Mouse (Mus musculus): Measurements from ENCODE around the gene Vps50. TPM values are rescaled to one million over a fixed set of nuclear protein-coding genes. Genes with fewer than 3 reads are reported as not detected.
"Not testable (repeated sequence)": the region's sequence is repeated elsewhere in the genome, so short reads cannot be mapped to it uniquely, and the experiment has no call there.

Gene Vps50
- total RNA-seq (2021): 10 to 100 TPM; 16.3 to 17.8 TPM
- long read RNA-seq, experiment 1, partial matches to known transcripts: 7 of 13 reads
- long read RNA-seq, experiment 1, other reads (novel, unspliced or antisense): 2 of 13 reads
- long read RNA-seq, experiment 2, transcript Vps50-201 (28 exons, 3,788 nt): major isoform, 12 of 25 reads
- long read RNA-seq, experiment 2, partial matches to known transcripts: 11 of 25 reads
- long read RNA-seq, experiment 2, other reads (novel, unspliced or antisense): 2 of 25 reads

DNA sequence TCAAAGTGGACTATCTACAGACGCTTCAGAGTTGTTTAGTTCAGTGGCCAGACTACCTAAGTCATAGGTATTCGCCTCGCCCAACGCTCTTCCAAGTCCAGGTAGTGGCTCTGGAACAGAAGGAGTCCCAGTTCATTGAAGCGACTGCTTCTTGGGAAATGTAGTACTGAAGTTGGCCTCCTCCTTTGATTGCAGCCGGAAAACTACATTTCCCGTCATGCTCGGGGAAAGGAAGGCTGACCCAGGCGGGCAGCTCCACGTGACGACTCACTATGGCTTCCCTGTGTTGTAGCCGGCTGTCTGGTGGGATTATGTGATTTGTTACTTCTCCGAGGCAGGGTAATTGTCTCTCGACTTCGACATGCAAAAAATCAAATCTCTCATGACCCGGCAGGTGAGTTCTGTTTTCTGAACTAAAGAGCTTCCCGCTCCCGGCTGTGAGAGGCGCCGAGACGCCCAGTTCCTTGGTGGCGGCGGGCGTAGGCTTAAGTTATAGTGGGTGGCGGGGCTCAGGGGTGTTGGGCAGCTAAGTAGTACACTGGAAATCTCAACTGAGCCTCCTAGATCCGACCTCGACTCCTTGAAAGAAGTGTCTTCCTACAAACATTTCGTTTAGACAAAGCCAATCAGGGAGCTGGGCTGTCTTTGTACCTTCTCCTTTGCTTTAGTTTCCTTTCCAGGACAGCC, at the start of gene Vps50, which contains the start of gene Hepacam2:
TSS of gene Vps50 (plus strand) at position 221 of the 687 bp plus-strand sequence.
TSS of gene Hepacam2 (minus strand) at position 137 of the 687 bp plus-strand sequence.
- intact Hi-C loops (cut with DNase I): no loop called here
- DNase-seq: peak; percentile 58 to 83

DNA sequence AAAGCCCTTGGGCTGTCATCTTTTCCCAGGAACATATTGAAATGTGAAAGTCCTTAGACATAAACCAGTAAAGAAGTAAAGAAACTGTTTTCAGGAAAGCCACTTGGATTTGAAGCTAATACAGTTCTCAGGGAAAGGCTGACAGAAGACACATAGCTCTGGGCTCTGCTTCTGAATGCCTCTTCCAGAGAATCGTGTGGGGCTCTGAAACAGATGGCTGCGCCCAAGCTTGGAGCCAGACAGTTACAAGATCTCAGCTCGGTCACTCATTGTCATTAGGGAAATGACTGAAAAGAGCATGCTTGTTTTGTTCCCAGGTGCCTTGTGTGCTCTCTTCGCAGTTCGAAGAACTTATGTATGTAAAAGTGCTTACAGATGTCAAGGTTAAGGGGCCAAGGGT, 43.8 kb upstream of the Vps50 start:
- intact Hi-C loops (cut with DNase I): no loop called here
- DNase-seq: no peak

DNA sequence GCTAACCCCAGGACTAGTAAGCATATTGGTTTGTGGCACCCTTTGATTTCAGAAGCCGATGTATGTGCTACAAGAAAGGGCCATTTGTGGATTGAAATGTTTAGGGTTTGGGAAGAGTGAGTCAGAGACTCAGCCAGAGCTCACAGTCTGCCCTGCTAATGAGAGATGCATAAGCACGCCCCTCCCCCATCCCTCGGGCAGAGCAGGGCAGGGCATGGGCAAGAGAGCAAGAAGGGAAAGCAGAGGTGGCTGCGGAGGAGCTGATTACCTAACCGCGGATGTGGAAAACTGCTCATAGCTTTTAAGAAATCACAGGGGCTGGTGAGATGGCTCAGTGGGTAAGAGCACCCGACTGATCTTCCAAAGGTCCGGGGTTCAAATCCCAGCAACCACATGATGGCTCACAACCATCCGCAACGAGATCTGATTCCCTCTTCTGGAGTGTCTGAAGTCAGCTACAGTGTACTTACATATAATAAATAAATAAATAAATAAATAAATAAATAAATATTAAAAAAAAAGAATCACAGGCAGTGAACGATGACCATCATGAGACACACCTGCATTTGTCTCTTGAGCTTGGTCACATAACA, 42.1 kb upstream of the Vps50 start:
- intact Hi-C loops (cut with DNase I): no loop called here
- DNase-seq: no peak

DNA sequence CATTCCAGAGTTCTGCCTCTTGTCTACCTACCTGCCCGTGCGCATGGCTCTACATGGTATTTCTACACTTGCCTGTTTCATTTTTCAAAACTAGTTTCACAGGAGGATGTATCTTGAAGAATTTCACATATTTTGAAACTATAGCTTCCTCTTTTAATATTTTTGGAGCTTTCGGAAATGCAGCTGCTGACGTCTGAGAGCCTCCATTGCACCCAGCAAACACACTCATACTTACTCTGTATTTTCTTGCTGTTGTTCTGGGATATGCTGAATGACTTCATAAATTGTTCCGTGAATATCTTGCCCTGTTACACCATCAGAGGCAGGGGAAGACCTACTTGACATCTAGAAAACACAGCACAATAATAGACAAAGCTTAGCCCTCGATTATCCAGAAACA, 35.2 kb upstream of the Vps50 start:
- intact Hi-C loops (cut with DNase I): no loop called here
- no peak for DNase-seq

DNA sequence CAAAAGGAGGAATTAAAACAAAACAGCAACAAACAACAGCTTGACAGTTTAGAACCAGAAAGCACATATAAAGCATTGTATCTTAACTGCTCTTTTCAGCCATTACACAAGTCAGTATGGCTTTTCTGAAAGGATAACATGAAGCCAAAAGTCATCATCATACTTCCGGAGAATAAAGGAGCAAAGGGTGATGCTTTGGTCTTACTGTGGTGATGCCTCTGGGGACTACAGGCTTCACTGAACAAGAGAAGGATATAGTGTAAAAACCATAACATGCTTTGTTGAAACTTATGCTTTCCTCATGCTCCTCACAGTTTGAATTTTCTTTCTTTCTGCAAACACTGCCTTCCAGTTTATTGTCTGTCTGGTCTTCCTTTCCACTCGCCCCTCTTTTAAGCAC, 34.6 kb upstream of the Vps50 start:
- no peak for DNase-seq
- intact Hi-C loops (cut with DNase I): no loop called here

DNA sequence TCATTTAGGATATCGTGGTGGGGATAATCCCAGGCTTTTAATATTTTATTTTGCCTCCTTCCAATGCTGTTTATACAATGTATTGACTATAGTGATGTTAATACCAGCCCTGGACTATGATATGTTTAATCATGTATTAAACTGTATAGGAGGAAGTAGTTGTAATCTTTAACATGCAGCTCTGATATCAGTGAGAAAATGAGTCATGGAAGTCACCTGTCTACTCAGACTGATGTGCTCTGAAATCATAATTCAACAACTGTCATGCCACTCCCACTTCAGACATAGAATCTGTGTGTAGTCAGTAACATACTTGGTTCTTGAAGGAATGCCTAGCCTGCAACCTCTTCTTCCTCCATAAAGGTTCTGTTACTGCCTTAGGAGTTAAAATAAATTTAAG, 29.6 kb upstream of the Vps50 start:
- intact Hi-C loops (cut with DNase I): no loop called here
- no peak for DNase-seq

DNA sequence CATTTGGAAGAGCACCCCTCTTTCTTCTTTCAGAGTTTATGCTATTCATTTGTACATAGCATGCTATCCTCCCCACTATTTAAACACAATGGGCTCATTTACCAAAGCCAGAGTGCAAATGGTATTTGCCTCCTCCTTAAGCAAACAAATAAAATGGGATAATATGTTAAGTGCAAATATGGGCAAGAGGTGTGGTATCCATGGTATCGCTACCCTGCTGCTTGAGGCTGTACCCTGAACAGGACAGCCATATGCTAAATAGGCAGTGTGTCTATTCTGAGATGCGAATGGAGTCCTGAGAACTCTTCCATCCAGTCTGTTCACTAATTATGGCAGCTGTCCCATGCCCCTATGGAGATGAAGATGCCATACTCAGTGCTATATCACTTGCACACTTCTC, 27.5 kb upstream of the Vps50 start:
- intact Hi-C loops (cut with DNase I): no loop called here
- no peak for DNase-seq

DNA sequence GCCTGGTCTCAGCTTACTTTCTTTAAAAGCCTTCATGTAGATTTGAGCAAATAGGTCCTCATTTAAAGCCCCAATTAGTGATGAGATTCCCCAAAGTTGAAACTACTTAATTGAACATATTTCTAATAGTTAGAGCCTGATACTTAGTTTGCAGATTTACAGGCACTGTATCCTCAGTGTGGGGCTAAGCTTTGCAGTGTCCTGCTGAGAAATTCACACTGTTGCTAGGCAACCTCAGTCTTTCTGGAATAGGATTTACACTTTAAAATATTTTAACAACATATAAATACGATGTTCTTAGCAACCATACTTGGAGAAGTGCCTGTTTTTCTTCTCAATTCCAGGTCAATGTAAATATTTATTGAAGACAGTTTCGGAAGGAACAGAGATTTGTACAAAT, 21.9 kb upstream of the Vps50 start:
- intact Hi-C loops (cut with DNase I): no loop called here
- no peak for DNase-seq

DNA sequence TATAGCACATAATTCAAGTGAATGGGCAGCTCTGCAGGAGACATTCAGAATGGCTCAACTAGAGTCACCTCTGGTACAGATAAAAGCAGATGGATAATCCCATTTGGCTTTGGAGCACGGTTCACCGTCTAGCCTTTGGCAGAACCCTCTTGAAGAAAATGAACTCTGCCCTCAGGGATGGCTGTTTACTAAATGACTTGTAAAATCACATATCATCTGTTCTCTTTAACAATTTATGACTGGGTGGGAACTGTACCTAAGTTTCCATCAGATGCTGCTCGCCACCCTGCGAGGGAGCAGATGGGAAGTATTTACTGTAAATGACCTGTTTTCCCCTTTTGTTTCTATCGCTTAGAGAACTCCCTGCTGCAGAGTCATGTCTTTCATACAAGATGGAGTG, 18.3 kb upstream of the Vps50 start:
- intact Hi-C loops (cut with DNase I): no loop called here

DNA sequence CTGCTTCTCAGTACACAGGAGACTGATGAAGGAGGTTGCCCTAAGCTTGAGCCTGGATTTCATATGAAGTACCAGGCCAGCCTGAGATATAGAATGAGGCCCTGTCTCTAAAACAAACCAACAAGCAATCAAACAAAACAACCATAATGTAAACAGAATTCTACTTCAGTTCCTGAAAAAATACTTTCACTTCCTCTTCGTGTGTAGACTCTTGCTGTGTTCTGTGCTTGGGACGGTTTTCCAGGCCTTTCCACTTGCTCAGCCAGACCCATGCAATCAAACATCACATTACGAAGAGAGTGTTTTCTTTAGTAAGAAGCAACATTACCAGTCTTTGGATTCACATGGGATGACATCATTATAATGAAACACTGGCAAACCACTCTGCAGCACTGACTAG, 16.5 kb upstream of the Vps50 start:
- no peak for DNase-seq
- intact Hi-C loops (cut with DNase I): no loop called here

More for the DNA sequence above, 18.3 kb upstream of the Vps50 start:
- DNase-seq: no peak

DNA sequence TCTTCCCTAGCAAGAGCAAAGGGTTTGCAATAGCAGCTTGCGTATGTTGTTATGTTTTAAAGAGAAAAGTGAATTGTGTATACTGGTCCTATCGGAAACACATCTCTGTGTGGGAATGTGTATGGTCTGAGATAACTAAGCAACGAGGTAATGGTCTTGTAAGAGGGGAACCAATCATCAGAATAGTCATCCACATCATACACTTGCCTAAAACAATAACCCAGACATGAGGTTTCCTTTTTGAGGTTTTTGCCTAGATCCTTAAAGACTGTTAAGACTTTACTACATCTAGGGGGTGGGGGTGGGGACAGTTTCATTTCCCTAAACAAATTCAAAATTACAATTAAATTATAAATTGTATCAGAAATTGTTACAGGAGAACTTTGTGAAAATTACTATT, 13.0 kb upstream of the Vps50 start:
- intact Hi-C loops (cut with DNase I): no loop called here

DNA sequence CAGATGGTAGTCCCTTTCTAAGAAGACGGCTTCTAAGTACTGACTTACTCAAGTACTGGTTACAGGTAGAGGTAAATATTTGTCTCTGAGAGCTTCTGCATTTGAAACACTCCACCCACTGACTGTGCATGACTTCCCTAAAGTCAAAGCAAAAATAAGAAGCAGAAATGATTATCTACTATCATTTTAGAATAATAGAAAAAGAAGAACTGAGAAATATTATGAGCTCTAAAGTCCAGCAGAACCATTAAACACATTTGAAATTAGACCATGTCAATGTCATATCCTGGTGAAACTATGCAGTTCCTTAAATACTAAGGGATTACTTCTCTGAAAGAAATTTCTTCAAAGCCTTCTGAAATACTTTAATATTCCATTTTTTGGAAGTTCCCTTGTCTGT, 10.8 kb upstream of the Vps50 start:
- intact Hi-C loops (cut with DNase I): no loop called here
- DNase-seq: no peak

More for the DNA sequence above, 13.0 kb upstream of the Vps50 start:
- DNase-seq: no peak

DNA sequence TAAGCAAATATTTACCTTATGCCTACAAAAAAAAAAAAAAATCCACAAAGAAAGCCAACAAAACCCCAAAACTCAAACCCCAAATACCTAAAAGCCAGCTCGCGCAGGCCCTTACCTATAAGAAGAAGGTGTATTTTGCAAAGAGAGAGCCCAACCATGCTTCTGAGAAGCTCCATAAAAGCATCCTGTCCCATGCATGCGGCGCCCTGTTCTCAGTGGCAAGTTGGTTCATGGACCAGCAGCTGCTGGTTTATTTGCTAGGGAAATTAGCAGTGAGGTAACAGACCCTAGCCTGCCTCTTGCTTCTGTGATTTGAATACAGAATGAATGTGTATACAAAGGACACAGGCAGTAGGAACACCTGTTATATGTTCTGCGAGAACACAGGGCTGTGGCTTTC, 3.9 kb upstream of the Vps50 start:
- intact Hi-C loops (cut with DNase I): no loop called here
- DNase-seq: no peak

DNA sequence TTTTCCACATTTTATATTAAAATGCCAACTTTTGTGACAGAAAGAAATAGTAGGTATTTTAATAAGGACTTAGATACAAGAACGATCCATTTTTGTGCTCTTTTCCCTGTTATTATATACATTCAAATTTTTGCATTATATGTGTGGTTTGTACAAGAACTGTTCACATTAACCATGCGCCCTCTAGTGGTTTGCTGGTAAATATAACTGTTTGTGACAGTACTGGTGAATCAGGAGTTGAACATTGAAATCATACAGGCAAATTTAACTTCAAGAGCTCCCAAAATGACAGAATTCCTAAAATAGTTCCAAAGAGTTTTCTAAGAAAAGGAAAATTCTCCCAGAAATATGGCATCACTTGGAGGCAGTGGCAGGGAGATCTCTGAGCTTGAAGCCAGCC, 2.0 kb upstream of the Vps50 start:
- DNase-seq: no peak
- intact Hi-C loops (cut with DNase I): no loop called here

DNA sequence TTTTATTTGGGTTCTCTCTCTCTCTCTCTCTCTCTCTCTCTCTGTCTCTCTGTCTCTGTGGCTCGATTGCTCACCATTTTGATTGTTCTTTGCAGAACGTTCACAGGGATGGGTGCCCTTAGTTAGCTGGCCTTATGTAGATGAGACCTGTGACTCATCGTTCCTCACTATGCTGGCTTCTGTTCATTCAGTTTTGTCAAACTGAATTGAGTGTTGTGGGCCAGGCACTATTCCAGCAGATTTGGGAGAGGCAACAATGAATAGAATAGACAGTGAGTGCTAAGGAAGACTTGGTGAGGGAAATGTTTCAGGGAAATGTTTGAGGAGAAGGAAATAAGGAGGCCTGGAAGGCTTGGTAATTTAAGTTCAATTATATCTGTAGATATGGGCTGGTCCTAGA, 2.1 kb downstream of the Vps50 start:
- intact Hi-C loops (cut with DNase I): no loop called here
- DNase-seq: no peak

DNA sequence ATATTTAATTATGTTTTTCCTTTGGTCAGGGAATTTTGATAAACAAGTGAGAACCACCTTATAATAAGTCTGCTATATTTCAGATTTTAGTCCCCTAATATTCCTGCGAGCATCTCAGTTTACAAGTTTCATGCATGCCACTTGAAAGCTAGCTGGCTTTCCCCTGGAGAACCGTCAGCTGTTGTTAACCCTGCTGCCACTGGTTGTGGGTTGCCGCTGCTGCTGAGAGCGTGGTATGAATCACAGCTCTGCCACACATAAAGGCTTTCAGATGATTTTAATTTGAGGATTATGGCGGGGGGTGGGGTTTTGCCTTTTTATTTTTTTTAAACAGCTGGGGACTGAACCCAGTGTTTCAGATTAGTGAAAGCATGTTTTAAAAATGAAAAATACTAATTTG, 7.1 kb downstream of the Vps50 start:
- intact Hi-C loops (cut with DNase I): no loop called here
- DNase-seq: no peak

DNA sequence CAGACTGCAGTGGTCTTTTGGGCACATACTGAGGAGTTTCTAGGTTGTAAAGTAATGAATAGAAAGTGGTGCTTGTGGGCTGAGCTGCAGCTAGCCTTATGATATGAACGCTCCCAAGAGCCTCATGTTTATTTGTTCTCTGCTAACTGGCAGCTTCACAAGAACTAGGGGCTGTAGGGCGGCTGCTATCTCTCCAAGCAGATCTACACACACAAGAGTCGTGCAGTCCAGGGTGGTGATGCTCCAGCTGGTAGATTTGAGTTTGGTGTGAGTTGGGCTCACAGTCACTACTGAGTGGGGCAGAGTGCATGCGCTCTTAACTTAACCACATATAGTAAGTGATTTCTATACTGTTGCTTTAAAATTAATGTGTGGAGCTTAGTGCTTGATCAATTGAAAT, 8.9 kb downstream of the Vps50 start:
- intact Hi-C loops (cut with DNase I): no loop called here
- no peak for DNase-seq

DNA sequence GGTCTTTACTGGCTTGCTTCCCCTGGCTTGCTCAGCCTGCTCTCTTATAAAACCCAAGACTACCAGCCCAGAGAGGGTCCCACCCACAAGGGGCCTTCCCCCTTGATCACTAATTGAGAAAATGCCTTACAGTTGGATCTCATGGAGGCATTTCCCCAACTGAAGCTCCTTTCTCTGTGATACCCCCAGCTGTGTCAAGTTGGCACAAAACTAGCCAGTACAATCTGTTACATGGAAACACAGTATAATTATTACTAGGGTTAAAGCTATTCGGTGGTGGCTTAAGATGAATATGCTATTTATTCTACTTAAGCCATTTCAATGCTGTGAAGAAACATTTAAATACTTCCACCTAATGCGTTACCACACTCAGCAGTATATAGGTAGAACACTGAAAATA, 10.0 kb downstream of the Vps50 start:
- intact Hi-C loops (cut with DNase I); DNase-seq: not testable (repeated sequence)

DNA sequence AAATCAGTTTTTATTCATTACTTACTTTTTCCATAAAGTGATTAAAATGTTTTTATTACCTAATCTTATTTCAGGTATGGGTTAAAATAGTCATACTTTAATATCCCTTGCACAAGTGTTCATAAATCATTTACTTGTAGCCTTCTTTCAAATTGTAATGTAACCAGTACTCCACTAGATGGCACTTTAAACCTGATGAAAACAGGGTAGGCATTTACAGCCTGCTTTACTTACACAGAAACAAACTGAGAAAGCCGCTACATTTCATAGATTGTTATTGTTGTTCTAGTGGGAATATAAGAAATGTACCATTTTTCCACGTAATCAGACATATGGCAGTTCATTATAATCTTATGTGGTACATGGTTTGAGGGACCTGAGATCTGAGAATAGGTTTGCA, 11.6 kb downstream of the Vps50 start:
- intact Hi-C loops (cut with DNase I): loop anchor here (10.0 kb wide), 1 partner anchor 235 kb away; no protein-coding TSS in a partner anchor
- no peak for DNase-seq

DNA sequence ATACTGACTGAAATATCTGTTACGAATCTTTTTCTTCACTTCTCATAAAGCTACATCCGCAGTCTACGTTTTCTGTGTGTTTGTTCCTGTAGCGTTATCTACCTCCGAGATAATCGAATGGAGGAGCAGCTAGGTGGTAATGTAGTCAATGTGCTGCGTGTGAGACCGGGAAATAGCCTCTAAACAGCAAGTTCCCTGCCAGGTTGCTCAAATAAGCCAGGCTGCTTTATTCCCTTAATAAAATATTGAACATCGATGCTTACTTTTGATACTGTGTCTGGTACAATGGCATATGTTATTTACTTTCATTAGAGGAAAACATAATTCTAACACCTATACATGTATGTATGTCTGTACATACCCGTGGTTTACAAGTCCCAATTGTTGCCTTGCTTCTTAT, 12.9 kb downstream of the Vps50 start:
- DNase-seq: no peak
- intact Hi-C loops (cut with DNase I): loop anchor here (10.0 kb wide), 1 partner anchor 234 kb away; no protein-coding TSS in a partner anchor

DNA sequence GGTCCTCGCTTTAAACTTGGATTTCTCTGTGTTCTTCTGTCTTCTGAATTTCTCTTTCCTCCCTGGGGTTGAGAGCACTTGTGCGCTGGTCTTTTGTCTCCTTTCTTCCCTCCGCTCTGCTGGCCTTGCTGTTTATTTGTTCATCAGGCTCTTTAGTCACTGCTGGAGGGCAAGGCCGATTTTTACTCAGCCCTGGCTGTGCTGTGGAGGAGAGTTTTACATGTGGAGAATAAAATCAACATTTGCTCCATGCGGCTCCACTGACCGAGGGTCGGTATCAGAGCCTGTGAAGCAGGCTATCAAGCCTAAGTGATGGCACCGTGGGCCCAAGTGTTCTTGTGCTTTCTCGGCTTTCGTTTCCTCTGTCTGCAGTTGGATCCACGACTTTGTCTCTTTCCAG, 13.4 kb downstream of the Vps50 start:
- no peak for DNase-seq
- intact Hi-C loops (cut with DNase I): loop anchor here (10.0 kb wide), 1 partner anchor 233 kb away; no protein-coding TSS in a partner anchor

DNA sequence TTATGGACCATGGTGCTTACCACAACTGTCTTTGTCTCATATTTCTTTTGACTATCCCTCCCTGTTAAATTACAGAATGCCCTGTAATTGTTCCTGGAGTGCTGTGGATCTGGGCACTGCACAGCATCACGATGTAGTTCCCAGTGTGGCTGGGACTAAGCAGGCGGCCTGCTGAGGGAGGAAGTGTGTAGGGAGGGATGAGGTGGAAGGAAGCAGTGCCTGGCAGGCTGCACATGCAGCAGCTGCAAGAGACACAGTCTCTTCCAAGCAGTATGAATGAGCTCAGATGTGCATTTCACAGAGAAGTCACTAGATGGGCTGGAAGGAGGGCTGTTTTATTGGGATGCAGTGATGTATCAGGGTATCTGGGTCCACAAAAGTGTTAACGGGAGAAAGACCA, 14.4 kb downstream of the Vps50 start:
- intact Hi-C loops (cut with DNase I): loop anchor here (10.0 kb wide), 1 partner anchor 232 kb away; no protein-coding TSS in a partner anchor
- no peak for DNase-seq
